Mouse (Mus musculus): ENCODE measurements at regions not wholly inside any gene's neighbourhood (a gene's known extent, or its start where the extent isn't known, plus 50 kb on each side); places are given as distances from the start of the nearest gene placed in this dataset.
A peak's percentile ranks its signal among the peaks of the same experiment; 100 is the strongest.

GRCm38 (mm10) chr6:51362475-51363226 lies 69.8 kb upstream of the Nfe2l3 start:
- peak; percentile 92 to 94 for DNase-seq

GRCm38 (mm10) chr6:51364776-51365175 lies 67.7 kb upstream of the Nfe2l3 start:
- DNase-seq: no peak

DNA sequence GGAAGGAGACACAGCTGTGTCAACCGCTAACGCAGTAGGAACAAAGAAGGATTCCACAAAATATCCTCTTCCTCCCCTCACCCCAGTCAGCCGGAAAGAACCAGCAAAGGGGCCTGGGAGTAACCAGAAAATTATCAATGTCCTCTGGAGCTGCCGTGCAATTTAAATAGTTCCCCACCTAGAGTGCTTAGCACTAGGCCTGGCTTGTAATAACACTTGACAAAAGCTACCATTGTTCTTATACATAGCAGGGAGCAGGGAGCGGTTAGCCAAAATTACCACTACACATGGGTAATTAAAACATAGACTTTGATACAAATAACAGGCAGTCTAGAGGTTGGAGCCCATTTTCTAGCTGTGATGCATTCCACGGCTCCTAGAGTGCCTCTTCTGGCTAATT lies 62.7 kb upstream of the Nfe2l3 start:
- no peak for DNase-seq

DNA sequence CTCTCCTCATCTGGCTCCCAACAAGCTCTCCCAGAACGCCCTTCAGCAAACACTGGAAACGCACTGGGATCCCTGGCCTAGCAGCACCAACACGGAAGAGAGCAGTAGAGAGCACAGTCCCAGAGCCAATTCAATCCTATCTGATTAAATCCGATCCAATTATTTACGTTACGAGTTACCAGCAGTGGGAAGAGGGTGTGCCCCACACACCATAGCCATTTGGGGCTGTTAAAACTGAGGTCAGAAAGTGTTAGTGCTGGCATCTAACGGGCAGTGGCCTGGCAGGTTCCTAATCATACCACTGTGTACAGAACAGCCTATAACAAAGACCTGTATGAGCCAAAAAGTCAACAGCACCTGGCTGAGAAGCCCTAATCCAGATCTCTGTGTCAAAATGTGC lies 60.1 kb upstream of the Nfe2l3 start:
- DNase-seq: no peak

DNA sequence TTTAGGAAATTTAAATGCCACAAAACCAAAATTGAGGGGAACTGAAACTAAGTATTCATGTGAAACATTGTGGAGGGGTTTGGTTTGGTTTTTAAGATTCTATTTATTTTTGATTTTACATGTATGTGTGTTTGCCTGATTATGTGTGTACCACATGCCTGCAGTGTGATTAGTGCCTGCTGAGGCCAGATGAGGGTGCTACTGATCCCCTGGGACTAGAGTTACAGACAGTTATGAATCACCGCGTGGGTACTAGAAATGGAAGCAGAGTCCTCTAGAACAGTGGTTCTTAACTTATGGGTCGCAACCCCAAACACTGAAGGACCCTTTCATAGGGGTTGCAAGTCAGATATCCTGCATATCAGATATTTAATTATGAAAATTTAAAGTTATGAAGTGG lies 54.0 kb upstream of the Nfe2l3 start:
- DNase-seq: no peak

- DNase-seq: no peak
These were observed 53.4 kb upstream of the Nfe2l3 start for GRCm38 (mm10) chr6:51379074-51379473.

DNA sequence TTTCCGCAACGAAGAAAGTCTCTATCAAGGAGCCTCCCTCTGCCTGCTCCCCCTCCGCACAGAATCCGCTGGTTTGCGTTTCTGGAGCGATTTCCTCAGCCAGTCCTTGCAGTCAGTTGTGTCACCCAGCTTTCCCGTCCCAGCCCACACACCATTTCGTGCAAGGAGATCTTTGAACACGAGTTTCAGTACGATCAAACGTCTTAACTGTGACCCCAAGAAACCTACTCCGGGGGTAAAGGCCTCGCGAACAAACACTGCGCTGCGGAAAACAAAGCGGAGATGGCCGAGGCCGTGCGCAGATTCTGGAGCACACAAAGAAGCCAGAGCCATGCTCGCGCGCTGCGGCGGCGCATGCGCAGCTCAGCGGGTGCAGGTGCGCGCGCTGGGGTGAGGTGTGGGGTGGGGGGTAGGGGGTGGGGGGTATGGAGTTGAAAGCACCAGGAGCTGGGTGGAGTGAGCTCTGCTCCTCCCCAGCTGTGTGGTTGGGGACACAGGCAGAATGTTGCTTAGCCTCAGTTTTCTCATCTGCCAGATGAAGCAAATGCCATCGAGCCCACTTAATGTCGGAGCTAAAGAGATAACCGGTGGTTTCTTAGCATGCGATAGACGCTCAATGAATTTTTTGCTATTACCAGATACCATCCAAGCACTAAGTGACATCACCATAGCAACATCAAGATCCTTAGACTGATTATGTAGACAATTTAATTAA lies 52.8 kb upstream of the Nfe2l3 start:
- peak; percentile 67 to 76 for DNase-seq

- DNase-seq: no peak
These were observed 52.2 kb upstream of the Nfe2l3 start for GRCm38 (mm10) chr6:51380275-51380575.

DNA sequence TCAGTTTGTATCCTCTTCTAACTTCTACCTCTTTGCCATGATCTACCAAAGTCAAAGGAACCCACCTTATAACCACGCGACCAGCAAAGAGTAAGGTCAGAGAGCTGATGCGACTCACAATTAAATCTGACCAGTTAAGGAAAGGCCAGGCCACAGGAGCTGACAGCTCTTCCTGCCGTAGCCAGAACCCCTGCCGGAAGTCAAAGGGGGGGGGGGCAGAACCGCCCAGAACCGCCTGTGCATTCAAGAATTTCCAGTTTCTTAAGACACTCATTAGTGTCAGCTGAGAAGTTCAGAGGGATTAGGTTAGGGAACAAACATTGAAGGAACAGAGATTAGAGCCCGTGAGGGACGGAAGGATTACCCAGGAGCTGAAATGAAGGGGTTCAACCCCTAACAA lies 51.0 kb upstream of the Nfe2l3 start:
- peak in 1 of 2 experiments; percentile 51 for DNase-seq

Data from kidney, postnatal 4 days (tissue).